Mouse (Mus musculus): ENCODE measurements at regions not wholly inside any gene's neighbourhood (a gene's known extent, or its start where the extent isn't known, plus 50 kb on each side); places are given as distances from the start of the nearest gene placed in this dataset.

- 35% methylated on average over 3 of the region's 3 CpGs for WGBS (ENCODE audit: insufficient replicate concordance)
- ATAC-seq (no peak), DNase-seq (no peak)
- Histone ChIP-seq H3K4me3 (ENCODE audit: low read depth, low read length) (no peak overlapping the region), H3K9me3 (ENCODE audit: low read length) (no peaks in the 10 kb centered on the region), H3K36me3 (replicated peaks; ENCODE audit: insufficient read depth, low read length) (no peaks in the 10 kb centered on the region), H3K4me2 (ENCODE audit: low read depth, low read length) (no peak overlapping the region), H3K27me3 (ENCODE audit: insufficient read depth, low read length) (no peaks in the 10 kb centered on the region), H3K9ac (replicated peaks) (no peak overlapping the region), H3K4me1 (ENCODE audit: insufficient read depth) (no peaks in the 10 kb centered on the region), H3K27ac (ENCODE audit: low read depth) (no peak overlapping the region)
- TF ChIP-seq EP300 (IDR thresholded peaks at IDR 0.05; ENCODE audit: low read depth) (no peak), CTCF (IDR thresholded peaks at IDR 0.05; ENCODE audit: low read depth) (no peak)
Observed at GRCm38 (mm10) chr1:41605748-41606131, 800.3 kb downstream of the Tmem182 start.

- Histone ChIP-seq H3K27ac (ENCODE audit: low read depth) (no peak overlapping the region), H3K9me3 (ENCODE audit: low read length) (no peaks in the 10 kb centered on the region), H3K4me3 (ENCODE audit: low read depth, low read length) (no peak overlapping the region), H3K4me1 (ENCODE audit: insufficient read depth) (no peaks in the 10 kb centered on the region), H3K4me2 (ENCODE audit: low read depth, low read length) (no peak overlapping the region), H3K9ac (replicated peaks) (no peak overlapping the region), H3K36me3 (replicated peaks; ENCODE audit: insufficient read depth, low read length) (no peaks in the 10 kb centered on the region), H3K27me3 (ENCODE audit: insufficient read depth, low read length) (no peaks in the 10 kb centered on the region)
- ATAC-seq (no peak), DNase-seq (no peak)
- 79% methylated on average over 8 of the region's 8 CpGs for WGBS (ENCODE audit: insufficient replicate concordance)
- TF ChIP-seq CTCF (IDR thresholded peaks at IDR 0.05; ENCODE audit: low read depth) = no peak
Observed at GRCm38 (mm10) chr1:41610783-41611182, 805.4 kb downstream of the Tmem182 start.

- TF ChIP-seq CTCF (IDR thresholded peaks at IDR 0.05; ENCODE audit: low read depth) = no peak
- no peak for TF ChIP-seq EP300 (IDR thresholded peaks at IDR 0.05; ENCODE audit: low read depth)
- H3K27ac ChIP-seq (ENCODE audit: low read depth) = no peak overlapping the region
- H3K4me3 ChIP-seq (ENCODE audit: low read depth, low read length) = no peak overlapping the region
- H3K9ac ChIP-seq (replicated peaks) = no peak overlapping the region
- H3K36me3 ChIP-seq (replicated peaks; ENCODE audit: insufficient read depth, low read length) = no peaks in the 10 kb centered on the region
- no peak overlapping the region for H3K4me2 ChIP-seq (ENCODE audit: low read depth, low read length)
- H3K9me3 ChIP-seq (ENCODE audit: low read length) = no peaks in the 10 kb centered on the region
- WGBS (ENCODE audit: insufficient replicate concordance) = 75% methylated on average over 9 of the region's 9 CpGs
- no peaks in the 10 kb centered on the region for H3K27me3 ChIP-seq (ENCODE audit: insufficient read depth, low read length)
- no peaks in the 10 kb centered on the region for H3K4me1 ChIP-seq (ENCODE audit: insufficient read depth)
- DNase-seq (no peak), ATAC-seq (no peak)
Observed at GRCm38 (mm10) chr1:41651804-41652203, 846.4 kb downstream of the Tmem182 start.

- no peaks in the 10 kb centered on the region for H3K36me3 ChIP-seq (replicated peaks; ENCODE audit: insufficient read depth, low read length)
- no peaks in the 10 kb centered on the region for H3K9me3 ChIP-seq (ENCODE audit: low read length)
- H3K4me3 ChIP-seq (ENCODE audit: low read depth, low read length) = no peak overlapping the region
- no peaks in the 10 kb centered on the region for H3K4me1 ChIP-seq (ENCODE audit: insufficient read depth)
- H3K4me2 ChIP-seq (ENCODE audit: low read depth, low read length) = no peak overlapping the region
- no peak overlapping the region for H3K27ac ChIP-seq (ENCODE audit: low read depth)
- 58% methylated on average over 3 of the region's 3 CpGs for WGBS (ENCODE audit: insufficient replicate concordance)
- ATAC-seq (no peak), DNase-seq (no peak)
- H3K27me3 ChIP-seq (ENCODE audit: insufficient read depth, low read length) = no peaks in the 10 kb centered on the region
- TF ChIP-seq CTCF (IDR thresholded peaks at IDR 0.05; ENCODE audit: low read depth) (no peak), EP300 (IDR thresholded peaks at IDR 0.05; ENCODE audit: low read depth) (no peak)
- H3K9ac ChIP-seq (replicated peaks) = no peak overlapping the region
Observed at GRCm38 (mm10) chr1:41652210-41652609, 846.8 kb downstream of the Tmem182 start.

- Histone ChIP-seq H3K27me3 (ENCODE audit: insufficient read depth, low read length) (no peaks in the 10 kb centered on the region), H3K4me1 (ENCODE audit: insufficient read depth) (no peaks in the 10 kb centered on the region), H3K4me2 (ENCODE audit: low read depth, low read length) (no peak overlapping the region), H3K27ac (ENCODE audit: low read depth) (no peak overlapping the region), H3K9me3 (ENCODE audit: low read length) (no peaks in the 10 kb centered on the region), H3K36me3 (replicated peaks; ENCODE audit: insufficient read depth, low read length) (no peaks in the 10 kb centered on the region), H3K9ac (replicated peaks) (no peak overlapping the region), H3K4me3 (ENCODE audit: low read depth, low read length) (no peak overlapping the region)
- TF ChIP-seq EP300 (IDR thresholded peaks at IDR 0.05; ENCODE audit: low read depth) (no peak), CTCF (IDR thresholded peaks at IDR 0.05; ENCODE audit: low read depth) (no peak)
- ATAC-seq (no peak), DNase-seq (peak; percentile 15)
- WGBS (ENCODE audit: insufficient replicate concordance) = 58% methylated on average over 8 of the region's 8 CpGs
Observed at GRCm38 (mm10) chr1:41652646-41653427, 847.4 kb downstream of the Tmem182 start.

GRCm38 (mm10) chr1:41674086-41674485 is 868.7 kb downstream of the Tmem182 start:
- TF ChIP-seq EP300 (IDR thresholded peaks at IDR 0.05; ENCODE audit: low read depth) (no peak), CTCF (IDR thresholded peaks at IDR 0.05; ENCODE audit: low read depth) (no peak)
- H3K36me3 ChIP-seq (replicated peaks; ENCODE audit: insufficient read depth, low read length) = no peaks in the 10 kb centered on the region
- H3K4me3 ChIP-seq (ENCODE audit: low read depth, low read length) = no peak overlapping the region
- DNase-seq (no peak), ATAC-seq (no peak)
- no peaks in the 10 kb centered on the region for H3K9me3 ChIP-seq (ENCODE audit: low read length)
- WGBS (ENCODE audit: insufficient replicate concordance) = 71% methylated on average over 6 of the region's 6 CpGs
- H3K4me2 ChIP-seq (ENCODE audit: low read depth, low read length) = no peak overlapping the region
- no peaks in the 10 kb centered on the region for H3K27me3 ChIP-seq (ENCODE audit: insufficient read depth, low read length)
- H3K27ac ChIP-seq (ENCODE audit: low read depth) = no peak overlapping the region
- no peaks in the 10 kb centered on the region for H3K4me1 ChIP-seq (ENCODE audit: insufficient read depth)
- H3K9ac ChIP-seq (replicated peaks) = no peak overlapping the region

Measured in liver, postnatal 0 days (tissue).